Mouse (Mus musculus) bone marrow, adult 2 months (tissue): ENCODE data around the gene Saxo1.

ENCODE experiments used
- CTCF ChIP-seq: fragments of 200-500 bp; IDR thresholded peaks from 2 replicates; pipeline ENCODE4 v1.5.1; 2011; ENCODE audit warnings: low read length, control low read depth; ENCODE audit not compliant: control insufficient read depth, insufficient read depth
- POLR2A ChIP-seq: fragments of 200-500 bp; IDR thresholded peaks from 2 replicates; pipeline ENCODE4 v1.6.1; 2011; ENCODE audit warnings: low read depth, mild to moderate bottlenecking, control low read depth, low read length, borderline replicate concordance; ENCODE audit not compliant: control insufficient read depth

DNA sequence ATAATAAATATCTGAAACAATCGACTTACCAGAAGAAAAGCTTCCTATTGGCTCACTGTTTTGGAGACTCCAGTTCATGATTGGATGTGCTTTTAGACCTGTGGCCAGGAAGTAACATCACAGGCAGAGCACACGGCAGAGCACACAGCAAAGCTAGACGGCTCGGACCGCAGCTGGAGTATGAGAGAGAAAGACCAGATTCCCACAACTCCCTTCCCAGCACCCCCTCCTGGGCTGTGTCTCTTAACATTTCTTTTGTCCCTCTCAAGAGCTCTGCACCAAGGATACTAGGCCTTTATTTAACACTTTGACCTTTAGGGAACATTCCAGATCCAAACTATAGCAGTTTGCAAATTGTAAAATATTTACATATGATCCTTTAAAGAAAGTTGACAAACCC, 19.2 kb downstream of the Saxo1 start:
- no peak for TF ChIP-seq POLR2A
- no peak for TF ChIP-seq CTCF
